Mouse (Mus musculus): ENCODE data around the gene Slc16a11.
A peak's percentile ranks its signal among the peaks of the same experiment; 100 is the strongest.

Slc16a11 gene

DNA sequence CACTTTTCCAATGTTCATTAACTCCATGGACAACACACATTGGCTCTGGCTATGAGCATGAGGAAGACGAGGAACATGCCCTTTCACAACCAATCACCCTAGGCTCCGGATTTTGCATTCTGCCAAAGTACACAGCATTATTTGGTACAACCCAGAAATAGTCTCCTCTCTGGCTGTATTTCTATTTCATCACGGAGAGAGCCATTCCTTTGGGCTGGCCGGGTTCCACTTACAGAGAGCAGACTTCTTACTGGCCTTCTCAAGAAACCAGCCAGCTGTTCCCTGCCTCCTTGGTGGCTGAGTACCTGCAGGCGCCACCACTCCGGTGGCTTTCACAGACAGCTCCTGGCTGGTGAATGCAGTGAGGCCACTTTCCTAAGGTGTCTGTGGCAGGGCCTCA lies at the start of gene Slc16a11:
TSS of gene Slc16a11 (plus strand) at position 330 of the 400 bp plus-strand sequence.
- DNase-seq, result peak in 1 of 2 experiments; percentile 48

DNA sequence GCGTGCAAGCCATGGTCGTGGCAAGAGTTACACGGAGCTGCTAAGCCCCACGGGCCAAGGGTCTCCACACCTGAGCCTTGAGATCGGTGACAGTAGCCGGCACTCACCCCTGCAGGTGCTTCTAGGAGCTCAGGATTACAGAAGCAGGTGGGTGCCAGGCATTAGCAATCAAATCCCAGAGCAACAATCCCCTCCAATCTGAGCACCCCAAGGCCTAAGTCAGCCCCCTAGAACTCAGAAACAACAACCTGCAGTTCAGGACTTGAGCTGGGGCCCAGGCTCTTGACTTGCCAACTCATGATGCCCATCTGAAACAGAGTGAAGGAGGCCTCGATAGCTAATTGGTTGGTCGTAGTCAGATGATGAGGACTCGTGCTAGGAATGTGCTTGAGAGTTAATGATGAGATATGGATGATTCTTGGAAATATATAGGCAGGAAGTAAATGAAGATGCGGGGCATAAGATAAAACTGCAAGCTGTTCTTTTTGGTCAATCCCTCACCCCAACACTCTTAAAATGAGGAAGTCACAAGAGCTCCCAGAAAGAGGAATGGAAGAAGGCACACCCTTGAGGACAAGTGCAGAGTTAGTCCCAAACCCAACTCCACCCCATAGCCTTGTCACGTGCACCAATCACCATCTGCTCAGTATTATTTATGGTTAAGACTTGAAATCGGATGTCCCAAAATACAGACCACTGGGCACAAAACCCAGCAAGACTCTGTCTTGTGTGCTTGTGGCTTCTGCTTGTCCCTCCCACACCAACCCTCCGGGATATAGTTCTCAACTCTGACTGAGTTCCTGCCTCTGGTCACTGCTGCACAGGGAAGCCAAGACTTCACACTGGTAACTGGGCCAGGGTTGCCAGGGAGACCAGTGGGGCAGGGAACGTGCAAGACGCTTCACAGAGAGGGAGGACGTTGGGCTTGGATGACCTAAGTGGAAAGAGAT lies 46.3 kb upstream of the Slc16a11 start:
- no peak for DNase-seq

DNA sequence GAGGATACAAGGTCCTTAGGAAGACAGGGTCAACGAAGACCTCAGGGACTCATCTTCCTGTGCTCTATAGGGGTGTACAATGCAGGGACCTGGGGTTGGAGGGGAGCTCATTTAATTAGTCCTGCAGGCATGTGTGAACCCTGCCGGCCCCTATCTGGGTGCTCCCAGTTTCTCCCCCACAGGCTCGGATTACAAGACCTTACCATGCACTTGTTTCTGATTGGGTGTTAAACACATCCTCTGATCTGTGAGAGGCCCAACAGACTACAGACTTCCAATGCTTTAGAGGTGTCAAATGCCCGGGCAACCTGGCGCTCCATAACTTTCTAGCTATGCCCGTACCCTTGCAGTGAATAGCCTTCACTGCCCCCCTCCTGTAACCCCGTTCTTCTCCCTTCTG lies 44.4 kb upstream of the Slc16a11 start:
- DNase-seq, result no peak

- DNase-seq, result peak; percentile 54 to 56
Measured at GRCm38 (mm10) chr11:70169471-70169870, 43.1 kb upstream of the Slc16a11 start.

DNA sequence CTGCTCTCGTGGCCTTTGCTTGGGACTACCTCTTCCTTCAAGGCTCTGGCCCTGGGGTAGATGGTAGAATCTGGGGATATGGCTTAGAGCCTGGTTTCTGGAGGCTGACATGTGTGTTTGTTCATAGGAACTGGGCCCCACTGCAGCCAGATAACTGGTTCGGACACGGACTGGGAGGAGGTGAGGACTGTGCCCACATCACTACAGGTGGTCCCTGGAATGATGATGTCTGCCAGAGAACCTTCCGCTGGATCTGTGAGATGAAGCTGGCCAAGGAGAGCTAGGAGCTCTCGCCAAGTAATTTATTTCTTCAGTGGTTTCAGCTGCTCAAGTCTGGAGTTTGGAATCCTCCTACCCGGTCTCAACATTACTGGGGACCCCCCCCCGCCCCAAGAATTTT lies 42.3 kb upstream of the Slc16a11 start:
- peak; percentile 65 to 72 for DNase-seq

GRCm38 (mm10) chr11:70171181-70171580 lies 41.4 kb upstream of the Slc16a11 start:
- DNase-seq, result no peak

- DNase-seq, result peak in 1 of 2 experiments; percentile 45
Measured at GRCm38 (mm10) chr11:70171847-70172246, 40.7 kb upstream of the Slc16a11 start.

DNA sequence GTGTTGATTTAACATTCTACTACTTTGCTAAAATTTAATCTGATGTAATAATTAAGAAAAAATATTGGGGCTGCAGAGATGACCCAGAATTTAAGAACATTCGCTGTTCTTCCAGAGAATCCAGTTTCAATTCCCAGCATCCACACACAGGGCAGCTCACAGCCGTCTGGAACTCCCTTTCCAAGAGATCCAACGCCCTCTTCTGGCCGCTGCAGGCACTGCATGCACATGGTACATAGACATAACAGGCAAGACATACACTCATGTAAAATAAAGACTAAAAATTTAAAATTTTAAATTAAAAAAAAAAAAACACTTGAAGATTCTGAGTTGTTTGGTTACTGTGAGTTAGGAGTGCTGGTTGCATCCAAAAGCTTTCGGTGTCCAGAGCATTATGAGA lies 40.3 kb upstream of the Slc16a11 start:
- peak in 1 of 2 experiments; percentile 24 for DNase-seq

GRCm38 (mm10) chr11:70174491-70174890 lies 38.1 kb upstream of the Slc16a11 start:
- DNase-seq, result no peak

- DNase-seq, result peak; percentile 23 to 45
Measured at GRCm38 (mm10) chr11:70177647-70178046, 34.9 kb upstream of the Slc16a11 start.

- DNase-seq, result peak; percentile 26 to 40
Measured at GRCm38 (mm10) chr11:70178311-70178710, 34.2 kb upstream of the Slc16a11 start.

- no peak for DNase-seq
Measured at GRCm38 (mm10) chr11:70178756-70179155, 33.8 kb upstream of the Slc16a11 start.

GRCm38 (mm10) chr11:70179401-70179800 lies 33.2 kb upstream of the Slc16a11 start:
- DNase-seq, result peak in 1 of 2 experiments; percentile 56

DNA sequence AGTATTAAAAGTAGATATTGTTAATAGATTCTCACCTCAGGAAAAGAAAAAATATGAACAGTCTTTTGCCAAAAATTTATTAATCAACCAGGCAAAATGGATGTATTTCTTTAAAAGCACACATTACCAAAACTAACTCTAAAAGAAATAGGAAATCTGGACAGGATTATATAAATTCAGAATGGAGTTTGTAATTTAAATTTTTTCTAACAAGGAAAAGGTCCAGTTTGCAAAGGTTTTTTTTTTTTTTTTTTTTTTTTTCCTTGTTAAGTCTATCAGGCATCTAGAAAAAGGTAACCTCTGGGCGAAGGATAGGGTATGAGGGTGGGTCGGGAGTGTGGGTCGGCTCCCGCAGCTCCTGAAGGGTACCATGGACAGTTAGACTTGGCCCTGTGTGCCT lies 32.1 kb upstream of the Slc16a11 start:
- no peak for DNase-seq

GRCm38 (mm10) chr11:70185120-70185519 lies 27.4 kb upstream of the Slc16a11 start:
- DNase-seq, result no peak

DNA sequence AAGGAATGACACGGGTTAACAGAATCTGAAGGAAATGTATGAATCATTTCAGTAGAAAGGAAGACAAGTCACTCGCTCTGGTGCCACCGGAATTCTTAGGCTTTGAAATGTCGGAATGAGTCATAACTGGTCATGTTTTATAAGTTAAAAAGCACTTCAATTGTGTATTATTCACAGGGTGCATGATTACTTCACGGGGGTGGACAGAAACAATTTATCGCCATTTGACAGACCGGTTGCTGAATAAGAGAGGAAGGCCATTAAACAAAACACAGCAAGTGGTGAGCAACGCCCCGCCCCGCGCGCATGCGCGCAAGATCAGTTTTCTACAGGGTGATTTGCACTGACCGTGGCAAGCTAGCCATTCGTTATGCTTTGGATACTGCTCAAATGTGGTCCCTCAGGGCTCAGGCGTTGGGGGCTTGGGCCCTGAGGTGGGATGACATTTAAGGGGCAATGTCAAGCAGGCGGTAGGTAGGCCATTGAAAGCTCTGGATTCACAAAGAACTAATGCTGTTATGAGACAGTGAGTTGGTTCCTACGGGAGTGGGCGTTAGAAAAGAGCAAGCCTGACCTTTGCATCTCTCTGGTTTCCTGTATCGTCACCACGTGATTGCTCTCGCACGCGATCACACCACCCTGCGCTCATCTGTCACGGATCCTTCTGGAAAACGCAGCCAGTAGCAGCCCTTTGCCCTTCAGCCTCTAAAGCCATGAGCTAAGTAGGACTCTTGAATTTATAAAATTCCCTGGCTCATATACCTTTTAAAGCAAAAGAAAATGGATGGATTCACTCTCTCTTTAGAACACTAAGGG lies 23.0 kb upstream of the Slc16a11 start:
- no peak for DNase-seq

GRCm38 (mm10) chr11:70191188-70191587 lies 21.4 kb upstream of the Slc16a11 start:
- no peak for DNase-seq

- DNase-seq, result no peak
Measured at GRCm38 (mm10) chr11:70192157-70192556, 20.4 kb upstream of the Slc16a11 start.

- DNase-seq, result no peak
Measured at GRCm38 (mm10) chr11:70193354-70194285, 18.9 kb upstream of the Slc16a11 start.

- no peak for DNase-seq
Measured at GRCm38 (mm10) chr11:70198332-70198731, 14.2 kb upstream of the Slc16a11 start.

DNA sequence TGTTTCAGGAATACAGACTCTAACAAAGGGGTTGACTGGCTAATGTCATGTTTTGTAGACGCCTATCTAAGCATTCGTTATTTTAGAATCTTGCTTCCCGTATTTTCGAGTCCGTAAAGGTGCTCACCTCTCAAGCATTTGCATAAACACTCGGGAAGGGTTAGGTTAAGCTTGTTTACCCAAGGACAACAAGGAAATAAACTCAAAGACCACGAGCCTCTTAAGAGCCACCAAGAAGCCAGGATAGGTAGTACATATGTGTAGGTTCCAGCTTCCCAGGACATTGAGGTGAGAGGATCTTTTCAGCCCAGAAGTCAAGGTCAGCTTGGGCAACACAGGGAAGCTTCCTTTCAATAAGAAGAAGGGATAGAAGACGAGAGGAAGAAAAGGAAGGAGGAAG lies 13.4 kb upstream of the Slc16a11 start:
- no peak for DNase-seq

- no peak for DNase-seq
Measured at GRCm38 (mm10) chr11:70200036-70200608, 12.4 kb upstream of the Slc16a11 start.

All from cerebellum, postnatal 25 days (tissue).